Mouse (Mus musculus) embryonic fibroblast, embryonic 13.5 days (primary cell): Measurements from ENCODE around the gene Nr1h2.
A peak's percentile ranks its signal among the peaks of the same experiment; 100 is the strongest.

Experiments
- CTCF ChIP-seq: IDR thresholded peaks from 2 replicates; pipeline ENCODE4 v1.5.1; 2011; ENCODE audit warnings: mild to moderate bottlenecking, control low read depth, low read length, moderate library complexity, borderline replicate concordance; ENCODE audit not compliant: insufficient read depth
- POLR2A ChIP-seq: IDR thresholded peaks from 2 replicates; pipeline ENCODE4 v1.6.1; 2011; ENCODE audit warnings: low read depth, mild to moderate bottlenecking, control low read depth, low read length, moderate library complexity

- TF ChIP-seq CTCF, result 0 out of 2 replicates have a peak, but pooled peaks have one; percentile 4
- TF ChIP-seq POLR2A, result no peak
Observed at GRCm38 (mm10) chr7:44519240-44519913, 34.4 kb downstream of the Nr1h2 start.
